ENCODE assay signal across 8 mouse cellular contexts in the genomic region with DNA sequence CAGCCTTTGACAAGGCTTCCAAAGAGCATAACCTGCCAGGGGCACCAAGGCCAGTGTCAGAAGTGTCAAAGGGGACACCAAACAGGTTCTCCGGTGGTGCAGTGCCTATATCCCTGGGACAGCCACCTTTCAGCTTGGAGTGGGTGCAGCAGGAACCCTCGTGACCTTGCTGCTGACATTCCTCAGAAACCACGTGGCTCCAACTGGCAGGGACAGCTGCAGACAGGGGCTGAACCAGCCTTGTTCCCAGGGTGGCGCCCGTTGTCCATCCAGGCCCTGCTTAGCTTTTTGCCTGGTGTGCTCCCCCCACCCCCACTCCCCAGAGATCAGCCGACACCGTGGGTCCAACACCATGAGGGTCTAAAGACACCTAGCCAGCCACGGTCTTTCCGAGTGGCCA. TPM values are rescaled to one million over a fixed set of nuclear protein-coding genes. Genes with fewer than 3 reads are reported as not detected.
DNase-seq lines count a peak whose midpoint lies in the region; ATAC-seq lines count a peak whose summit lies in the region.
"Had no signal": no experiment of that assay in that cellular context is flagged by ENCODE, and none has a peak within 500 bp of the region (broad histone marks: within the 10 kb centered on the region; RNA-seq: fewer than 3 reads in every experiment).

A gene (plus strand): TSS at position 236 of the 400 bp plus-strand sequence.

- no peaks in the 10 kb centered on the region for H3K36me3 ChIP-seq in lung, embryonic 16.5 days (ENCODE audit: control insufficient read depth, insufficient read depth, low read length)
- H3K36me3 ChIP-seq: neural tube, embryonic 12.5 days had no signal

- no peak within 1 kb of the TSS for H3K4me3 ChIP-seq in lung, embryonic 16.5 days (ENCODE audit: low read length)
- H3K4me3 ChIP-seq: neural tube, embryonic 12.5 days had no signal

- H3K9me3 ChIP-seq in lung, embryonic 16.5 days (ENCODE audit: control insufficient read depth, low read length) = no peaks in the 10 kb centered on the region
- H3K9me3 ChIP-seq: neural tube, embryonic 12.5 days had no signal

- H3K27me3 ChIP-seq in lung, embryonic 16.5 days (ENCODE audit: control insufficient read depth, insufficient read depth, low read depth, low read length) = no peaks in the 10 kb centered on the region
- H3K27me3 ChIP-seq: neural tube, embryonic 12.5 days had no signal

- 0 out of 2 replicates have a peak, but pooled peaks cover 3% of the 10 kb centered on the region for H3K4me1 ChIP-seq in lung, embryonic 16.5 days (replicated peaks; ENCODE audit: control insufficient read depth, insufficient read depth, low read length)
- H3K4me1 ChIP-seq: neural tube, embryonic 12.5 days had no signal

- peak within 1 kb of the TSS; percentile 27; the same call in 1 of the 2 replicates for H3K9ac ChIP-seq in lung, embryonic 16.5 days (ENCODE audit: low read length)
- H3K9ac ChIP-seq: neural tube, embryonic 12.5 days had no signal

- WGBS in lung, embryonic 16.5 days = 45% methylated on average over 9 of the region's 9 CpGs

- H3K27ac ChIP-seq in lung, embryonic 16.5 days (ENCODE audit: low read length) = no peak within 1 kb of the TSS
- H3K27ac ChIP-seq: neural tube, embryonic 12.5 days had no signal

- H3K4me2 ChIP-seq in lung, embryonic 16.5 days (ENCODE audit: low read depth, low read length) = no peak within 1 kb of the TSS
- H3K4me2 ChIP-seq: neural tube, embryonic 12.5 days had no signal

- DNase-seq in adrenal gland, adult 8-10 months = peak; percentile 59
- peak; percentile 81 for DNase-seq in gastrocnemius, adult 18-20 months (ENCODE audit: low spot score)
- peak; percentile 34 for DNase-seq in heart, postnatal 25 days (ENCODE audit: low spot score)
- no peak for DNase-seq in yolk sac, embryonic 10.5 days (ENCODE audit: low spot score)
- DNase-seq in layer of hippocampus, adult 18-20 months (ENCODE audit: low spot score in 2 of 2) = no peak
- DNase-seq in cerebellum, postnatal 36 days = no peak

- intact Hi-C loops in heart, postnatal 25 days (cut with DNase I) = no loop called here

- ATAC-seq in lung, embryonic 16.5 days (ENCODE audit: low read depth) = peak; percentile 31

RNA-seq across cellular contexts. Expression of the gene that starts here (rescaled TPM):
- total RNA-seq in adrenal gland, adult 8-10 months (2022) = 1 to 10 TPM; 1.6 to 7.5 (median 3.5) TPM
- total RNA-seq in gastrocnemius, adult 18-20 months (2021) = 10 to 100 TPM; 27.4 to 28.9 TPM
- 10 to 100 TPM; 16.4 to 16.7 TPM for total RNA-seq in heart, postnatal 25 days (2021)
- 2.0 and 2.3 TPM in 2 replicates for polyA plus RNA-seq in lung, embryonic 16.5 days (2015; fragmentation: Nextera tagmentation; extraction: Ambion mirVana)
- total RNA-seq in layer of hippocampus, adult 18-20 months (2021) = under 1 TPM; 0.23 to 0.57 TPM

Comparison
In these comparisons a context has a peak if more than half of its experiments do, and no peak if none do; other contexts are left out.
1. DNase-seq: peak in adrenal gland, adult 8-10 months (single experiment), gastrocnemius, adult 18-20 months (single experiment) and heart, postnatal 25 days (single experiment); none in yolk sac, embryonic 10.5 days (single experiment), layer of hippocampus, adult 18-20 months (0 of 2) and cerebellum, postnatal 36 days (0 of 2).